Mouse (Mus musculus) left cerebral cortex, postnatal 25 days (tissue): Measurements from ENCODE around the gene Sprn. TPM values are rescaled to one million over a fixed set of nuclear protein-coding genes. Genes with fewer than 3 reads are reported as not detected.

ENCODE experiments used
- DNase-seq, 2 experiments: peaks; one replicate each; pipeline ENCODE4 v3.0.0; 2022; ENCODE audit warnings: low spot score in 2 of 2, mixed read lengths in 1 of 2
- intact Hi-C: fragments of 180-260 bp; cut with DNase I; formaldehyde crosslinking; loops from one replicate; pipeline ENCODE4 v1.15.1; 2025
- total RNA-seq, 2 experiments: library from RNA; stranded (reverse); gene quantifications; 2 replicates each; pipeline ENCODE4 v1.2.3; 2021

Gene Sprn
- total RNA-seq, 2 experiments from 2014 or later = 160 to 172 TPM

- intact Hi-C loops = loop anchor here (1.0 kb wide), 2 partner anchors 21 to 35 kb away; partner anchors contain the start of gene Mtg1
These were observed 38.2 kb downstream of the Sprn start, which contains the start of gene Echs1 for GRCm38 (mm10) chr7:140116329-140117054. Echs1 (minus strand) TSS chr7:140116476.

GRCm38 (mm10) chr7:140115583-140116328 is 38.9 kb downstream of the Sprn start, which contains the start of gene Paox:
Paox (plus strand) TSS chr7:140115799.
- peak; percentile 57 to 80 for DNase-seq
- intact Hi-C loops = loop anchor here (1.0 kb wide), 2 partner anchors 22 to 34 kb away; partner anchors contain the start of gene Mtg1

More at GRCm38 (mm10) chr7:140116329-140117054, 38.2 kb downstream of the Sprn start, which contains the start of gene Echs1:
- DNase-seq = peak; percentile 83 to 91

- no peak for DNase-seq
- intact Hi-C loops = no loop called here
These were observed 42.7 kb downstream of the Sprn start for GRCm38 (mm10) chr7:140111943-140112342.

GRCm38 (mm10) chr7:140104009-140104408 is 50.7 kb downstream of the Sprn start:
- DNase-seq = no peak
- intact Hi-C loops = no loop called here

- peak; percentile 79 to 89 for DNase-seq
- intact Hi-C loops = no loop called here
These were observed 52.5 kb downstream of the Sprn start, which contains the start of gene Fuom for GRCm38 (mm10) chr7:140101993-140102860. Fuom (minus strand) TSS chr7:140102441.

GRCm38 (mm10) chr7:140101498-140101897 is 53.2 kb downstream of the Sprn start:
- intact Hi-C loops = no loop called here
- DNase-seq = peak in 1 of 2 experiments; percentile 21

Other genes with a start within 250 kb of the Sprn start
- not detected for gene Utf1, start 211.1 kb downstream of the Sprn start, total RNA-seq
- 1 to 10 TPM in 1 of 2 experiments, under 1 TPM in 1; 0.96 to 1.1 TPM for gene 6430531B16Rik, start 176.1 kb downstream of the Sprn start, total RNA-seq
- 1 to 10 TPM; 2.6 to 2.7 TPM for gene Adam8, start 162.3 kb downstream of the Sprn start, total RNA-seq
- 10 to 100 TPM; 26.5 to 27.5 TPM for gene Zfp511, start 118.5 kb downstream of the Sprn start, total RNA-seq
- 10 to 100 TPM; 32.8 to 35.3 TPM for gene Tubgcp2, start 118.2 kb downstream of the Sprn start, total RNA-seq
- gene Msx3, start 105.8 kb downstream of the Sprn start, total RNA-seq = under 1 TPM in 1 of 2 experiments, not detected in 1; 0.23 TPM
- gene Caly, start 72.3 kb downstream of the Sprn start, total RNA-seq = 100 to 1,000 TPM; 184 to 195 TPM
- not detected for gene Prap1, start 61.5 kb downstream of the Sprn start, total RNA-seq
- gene Fuom, start 52.4 kb downstream of the Sprn start, total RNA-seq = 10 to 100 TPM; 56.2 to 56.3 TPM
- 1 to 10 TPM; 5.2 to 5.3 TPM for gene Paox, start 39.1 kb downstream of the Sprn start, total RNA-seq
- gene Echs1, start 38.4 kb downstream of the Sprn start, total RNA-seq = 10 to 100 TPM; 46.1 to 49.0 TPM
- 10 to 100 TPM; 22.4 TPM for gene Mtg1, start 17.3 kb downstream of the Sprn start, total RNA-seq
- not detected for gene Olfr522, start 9.9 kb upstream of the Sprn start, total RNA-seq
- not detected for gene Olfr523, start 18.3 kb upstream of the Sprn start, total RNA-seq
- gene Olfr524, start 51.1 kb upstream of the Sprn start, total RNA-seq = not detected
- not detected for gene Cd163l1, start 63.4 kb upstream of the Sprn start, total RNA-seq
- under 1 TPM in 1 of 2 experiments, not detected in 1; 0.16 TPM for gene 5830411N06Rik, start 92.4 kb upstream of the Sprn start, total RNA-seq
- not detected for gene Olfr525, start 166.0 kb upstream of the Sprn start, total RNA-seq
- not detected for gene Olfr527, start 179.1 kb upstream of the Sprn start, total RNA-seq
- gene Olfr60, start 206.8 kb upstream of the Sprn start, total RNA-seq = not detected
- gene Olfr530, start 221.5 kb upstream of the Sprn start, total RNA-seq = not detected
- not detected for gene Olfr531, start 248.0 kb upstream of the Sprn start, total RNA-seq